Mouse (Mus musculus) adrenal gland, postnatal 4 days (tissue): ENCODE measurements around the gene Map3k7cl. TPM values are rescaled to one million over a fixed set of nuclear protein-coding genes. Genes with fewer than 3 reads are reported as not detected.

ENCODE experiments used
- DNase-seq, 2 experiments: peaks; one replicate each; pipeline ENCODE4 v3.0.0; 2021 to 2022; ENCODE audit warnings: low spot score in 2 of 2, mixed read lengths in 2 of 2
- total RNA-seq, 2 experiments: library from RNA; stranded (reverse); gene quantifications; 2 replicates each; pipeline ENCODE4 v1.2.3; 2021

The Map3k7cl gene
- total RNA-seq, 2 experiments from 2014 or later: 3.8 to 7.0 TPM

GRCm38 (mm10) chr16:87585548-87586262 is 32.6 kb downstream of the Map3k7cl start:
- DNase-seq: no peak

- no peak for DNase-seq
Observed at GRCm38 (mm10) chr16:87587843-87588242, 34.7 kb downstream of the Map3k7cl start.

GRCm38 (mm10) chr16:87594145-87594544 is 41.0 kb downstream of the Map3k7cl start:
- no peak for DNase-seq

GRCm38 (mm10) chr16:87595149-87595548 is 42.0 kb downstream of the Map3k7cl start:
- DNase-seq: no peak

GRCm38 (mm10) chr16:87602717-87603526 is 49.8 kb downstream of the Map3k7cl start:
- no peak for DNase-seq

- no peak for DNase-seq
Observed at GRCm38 (mm10) chr16:87604002-87604401, 50.9 kb downstream of the Map3k7cl start.

GRCm38 (mm10) chr16:87604883-87605282 is 51.8 kb downstream of the Map3k7cl start:
- DNase-seq: no peak

GRCm38 (mm10) chr16:87607383-87607782 is 54.3 kb downstream of the Map3k7cl start:
- no peak for DNase-seq

- no peak for DNase-seq
Observed at GRCm38 (mm10) chr16:87607959-87608358, 54.8 kb downstream of the Map3k7cl start.

- no peak for DNase-seq
Observed at GRCm38 (mm10) chr16:87610142-87610541, 57.0 kb downstream of the Map3k7cl start.

GRCm38 (mm10) chr16:87610556-87611295 is 57.6 kb downstream of the Map3k7cl start:
- DNase-seq: no peak

GRCm38 (mm10) chr16:87611420-87611819 is 58.3 kb downstream of the Map3k7cl start:
- no peak for DNase-seq

GRCm38 (mm10) chr16:87612218-87612838 is 59.2 kb downstream of the Map3k7cl start:
- no peak for DNase-seq

GRCm38 (mm10) chr16:87617377-87617776 is 64.2 kb downstream of the Map3k7cl start:
- no peak for DNase-seq

- DNase-seq: no peak
Observed at GRCm38 (mm10) chr16:87621246-87621645, 68.1 kb downstream of the Map3k7cl start.

GRCm38 (mm10) chr16:87623881-87624280 is 70.8 kb downstream of the Map3k7cl start:
- DNase-seq: no peak

- DNase-seq: no peak
Observed at GRCm38 (mm10) chr16:87624937-87625336, 71.8 kb downstream of the Map3k7cl start.

GRCm38 (mm10) chr16:87625341-87625740 is 72.2 kb downstream of the Map3k7cl start:
- DNase-seq: no peak

- DNase-seq: no peak
Observed at GRCm38 (mm10) chr16:87625816-87626215, 72.7 kb downstream of the Map3k7cl start.

GRCm38 (mm10) chr16:87626696-87627095 is 73.6 kb downstream of the Map3k7cl start:
- no peak for DNase-seq

GRCm38 (mm10) chr16:87634709-87635108 is 81.6 kb downstream of the Map3k7cl start:
- no peak for DNase-seq
